Mouse (Mus musculus) granulocyte monocyte progenitor cell, adult 5-6 weeks (primary cell): Measurements from ENCODE around the gene Nat8f7. TPM values are rescaled to one million over a fixed set of nuclear protein-coding genes. Genes with fewer than 3 reads are reported as not detected.
"Not testable (repeated sequence)": the region's sequence is repeated elsewhere in the genome, so short reads cannot be mapped to it uniquely, and the experiment has no call there.

ENCODE experiments used
- ATAC-seq: replicated peaks from 2 replicates; pipeline ENCODE4 v1.8.0; 2016; ENCODE audit warnings: mild to moderate bottlenecking, moderate TSS enrichment, inconsistent platforms; ENCODE audit not compliant: poor library complexity, severe bottlenecking
- total RNA-seq, 2 experiments: library from RNA; stranded (forward) in 1 of 2; stranded (reverse) in 1 of 2; fragments of 200-712, 200-1000 nt in 1 of 2; fragments of >200 nt in 1 of 2; fragmentation: Nextera tagmentation in 1 of 2; gene quantifications; 2 replicates each; pipeline ENCODE4 v1.2.3; 2014 to 2017

Nat8f7 gene
- not detected in 2 replicates for total RNA-seq (2014; fragmentation: Nextera tagmentation)
- not detected in 2 replicates for total RNA-seq (2017)

GRCm38 (mm10) chr6:85713105-85713504, at the start of gene Nat8f7:
TSS of gene Nat8f7 (minus strand) at chr6:85713205.
- ATAC-seq: not testable (repeated sequence)

- ATAC-seq: not testable (repeated sequence)
Observed at GRCm38 (mm10) chr6:85762678-85763077, 49.7 kb upstream of the Nat8f7 start.

GRCm38 (mm10) chr6:85755705-85756249, 42.8 kb upstream of the Nat8f7 start:
- not testable (repeated sequence) for ATAC-seq

GRCm38 (mm10) chr6:85709607-85710006, 3.4 kb downstream of the Nat8f7 start:
- not testable (repeated sequence) for ATAC-seq

- ATAC-seq: not testable (repeated sequence)
Observed at GRCm38 (mm10) chr6:85709206-85709605, 3.8 kb downstream of the Nat8f7 start.

GRCm38 (mm10) chr6:85701943-85702342, 11.1 kb downstream of the Nat8f7 start:
- ATAC-seq: not testable (repeated sequence)

Other genes with a start within 250 kb of the Nat8f7 start
- not detected in 2 replicates for gene Fbxo41, start 210.2 kb downstream of the Nat8f7 start, total RNA-seq (2014; fragmentation: Nextera tagmentation)
- gene Fbxo41, start 210.2 kb downstream of the Nat8f7 start, total RNA-seq (2017): not detected in 2 replicates
- not detected in 2 replicates for gene Egr4, start 199.6 kb downstream of the Nat8f7 start, total RNA-seq (2014; fragmentation: Nextera tagmentation)
- not detected in 2 replicates for gene Egr4, start 199.6 kb downstream of the Nat8f7 start, total RNA-seq (2017)
- 21.7 and 29.1 TPM in 2 replicates for gene Alms1, start 125.7 kb downstream of the Nat8f7 start, total RNA-seq (2014; fragmentation: Nextera tagmentation)
- gene Alms1, start 125.7 kb downstream of the Nat8f7 start, total RNA-seq (2017): 18.4 and 20.2 TPM in 2 replicates
- gene Nat8f3, start 52.5 kb upstream of the Nat8f7 start, total RNA-seq (2014; fragmentation: Nextera tagmentation): not detected in 2 replicates
- gene Nat8f3, start 52.5 kb upstream of the Nat8f7 start, total RNA-seq (2017): not detected in 2 replicates
- gene Nat8f6, start 107.7 kb upstream of the Nat8f7 start, total RNA-seq (2014; fragmentation: Nextera tagmentation): not detected in 2 replicates
- gene Nat8f6, start 107.7 kb upstream of the Nat8f7 start, total RNA-seq (2017): not detected in 2 replicates
- not detected in 2 replicates for gene Nat8f5, start 107.8 kb upstream of the Nat8f7 start, total RNA-seq (2014; fragmentation: Nextera tagmentation)
- not detected in 2 replicates for gene Nat8f5, start 107.8 kb upstream of the Nat8f7 start, total RNA-seq (2017)
- gene Nat8, start 118.9 kb upstream of the Nat8f7 start, total RNA-seq (2014; fragmentation: Nextera tagmentation): not detected in 2 replicates
- gene Nat8, start 118.9 kb upstream of the Nat8f7 start, total RNA-seq (2017): not detected in 2 replicates
- not detected in 2 replicates for gene Nat8f2, start 156.0 kb upstream of the Nat8f7 start, total RNA-seq (2014; fragmentation: Nextera tagmentation)
- not detected in 2 replicates for gene Nat8f2, start 156.0 kb upstream of the Nat8f7 start, total RNA-seq (2017)
- gene Nat8f4, start 191.7 kb upstream of the Nat8f7 start, total RNA-seq (2014; fragmentation: Nextera tagmentation): 0.58 and 2.0 TPM in 2 replicates
- gene Nat8f4, start 191.7 kb upstream of the Nat8f7 start, total RNA-seq (2017): 0.90 and 1.3 TPM in 2 replicates
- 26.0 and 30.1 TPM in 2 replicates for gene Tprkb, start 198.7 kb upstream of the Nat8f7 start, total RNA-seq (2014; fragmentation: Nextera tagmentation)
- 17.3 and 40.0 TPM in 2 replicates for gene Tprkb, start 198.7 kb upstream of the Nat8f7 start, total RNA-seq (2017)
- 6.9 and 10.4 TPM in 2 replicates for gene Nat8f1, start 202.5 kb upstream of the Nat8f7 start, total RNA-seq (2014; fragmentation: Nextera tagmentation)
- gene Nat8f1, start 202.5 kb upstream of the Nat8f7 start, total RNA-seq (2017): 3.4 and 3.7 TPM in 2 replicates
- 56.9 and 57.9 TPM in 2 replicates for gene Dusp11, start 248.5 kb upstream of the Nat8f7 start, total RNA-seq (2014; fragmentation: Nextera tagmentation)
- 44.0 and 45.4 TPM in 2 replicates for gene Dusp11, start 248.5 kb upstream of the Nat8f7 start, total RNA-seq (2017)